Mouse (Mus musculus) stomach, postnatal 0 days (tissue): ENCODE measurements around the gene Enox1. TPM values are rescaled to one million over a fixed set of nuclear protein-coding genes. Genes with fewer than 3 reads are reported as not detected.

Source experiments
- ATAC-seq: fragments of 200-750 bp; cut with Nextera tagmentation; 2 replicates; pipeline ENCODE4 v1.8.0; 2017; ENCODE audit not compliant: low FRiP score, low TSS enrichment
- DNase-seq: peaks from one replicate; pipeline ENCODE4 v3.0.0-alpha.2; 2016; ENCODE audit warnings: low spot score
- H3K27ac ChIP-seq: fragments of 300-500 bp; sonication (generic); replicated peaks from 2 replicates; pipeline ENCODE4 v1.5.1; 2014; ENCODE audit warnings: mild to moderate bottlenecking, control low read depth
- H3K27me3 ChIP-seq: fragments of 300-500 bp; sonication (generic); 2 replicates; pipeline ENCODE4 v1.6.1; 2014; ENCODE audit warnings: low read length; ENCODE audit not compliant: control insufficient read depth, insufficient read depth
- H3K36me3 ChIP-seq: fragments of 300-500 bp; sonication (generic); 2 replicates; pipeline ENCODE4 v1.6.1; 2014; ENCODE audit warnings: low read length, mixed read lengths; ENCODE audit not compliant: control insufficient read depth, insufficient read depth
- H3K4me1 ChIP-seq: fragments of 300-500 bp; sonication (generic); replicated peaks from 2 replicates; pipeline ENCODE4 v1.6.1; 2014; ENCODE audit warnings: antibody characterized with exemption; ENCODE audit not compliant: control insufficient read depth, insufficient read depth
- H3K4me2 ChIP-seq: fragments of 300-500 bp; sonication (generic); replicated peaks from 2 replicates; pipeline ENCODE4 v1.6.1; 2014; ENCODE audit warnings: low read depth, mild to moderate bottlenecking, control low read depth, moderate library complexity
- H3K4me3 ChIP-seq: fragments of 300-500 bp; sonication (generic); 2 replicates; pipeline ENCODE4 v1.5.1; 2014; ENCODE audit warnings: low read depth, low read length, control low read depth
- H3K9ac ChIP-seq: fragments of 300-500 bp; sonication (generic); 2 replicates; pipeline ENCODE4 v1.6.1; 2014; ENCODE audit warnings: mild to moderate bottlenecking, low read length, control low read depth, mixed read lengths
- H3K9me3 ChIP-seq: fragments of 300-500 bp; sonication (generic); 2 replicates; pipeline ENCODE4 v1.6.1; 2016; ENCODE audit warnings: low read length; ENCODE audit not compliant: control insufficient read depth
- CTCF ChIP-seq: IDR thresholded peaks from 2 replicates; pipeline ENCODE4 v1.5.1; 2016; ENCODE audit warnings: antibody characterized with exemption, low read depth, mild to moderate bottlenecking, moderate library complexity
- EP300 ChIP-seq: optimal IDR thresholded peaks from 2 replicates; pipeline ENCODE3; 2016; ENCODE audit warnings: antibody characterized with exemption
- WGBS: fragments of 180-500 bp; shearing (Covaris S2); extraction: QIAGEN DNeasy Blood & Tissue Kit; methylation state at CpG from one replicate; pipeline ENCODE4 v1.1.7; 2014; 5-methylcytosine and 5-hydroxymethylcytosine counted together
- polyA plus RNA-seq: library from polyadenylated mRNA; unstranded; fragments of >200 nt; fragmentation: Nextera tagmentation; extraction: Ambion mirVana; gene quantifications from 2 replicates; pipeline ENCODE4 v1.2.1, GENCODE M21; 2015

The Enox1 gene
- polyA plus RNA-seq, 1 experiment from 2014 or later: 2.5 TPM

GRCm38 (mm10) chr14:77327693-77328092 is 171.1 kb downstream of the Enox1 start:
- no peak overlapping the region for H3K27ac ChIP-seq
- ATAC-seq (no peak), DNase-seq (no peak)
- no peak overlapping the region for H3K4me2 ChIP-seq
- H3K4me3 ChIP-seq: no peak overlapping the region
- WGBS: 51% methylated on average over 3 of the region's 3 CpGs
- TF ChIP-seq EP300 (no peak), CTCF (no peak)
- no peaks in the 10 kb centered on the region for H3K36me3 ChIP-seq
- H3K4me1 ChIP-seq: no peaks in the 10 kb centered on the region
- no peak overlapping the region for H3K9ac ChIP-seq
- H3K9me3 ChIP-seq: no peaks in the 10 kb centered on the region
- no peaks in the 10 kb centered on the region for H3K27me3 ChIP-seq

GRCm38 (mm10) chr14:77329791-77330190 is 173.2 kb downstream of the Enox1 start:
- no peaks in the 10 kb centered on the region for H3K27me3 ChIP-seq
- no peak overlapping the region for H3K4me3 ChIP-seq
- H3K4me1 ChIP-seq: no peaks in the 10 kb centered on the region
- H3K36me3 ChIP-seq: no peaks in the 10 kb centered on the region
- TF ChIP-seq CTCF (no peak), EP300 (no peak)
- DNase-seq (no peak), ATAC-seq (no peak)
- no peaks in the 10 kb centered on the region for H3K9me3 ChIP-seq
- no peak overlapping the region for H3K4me2 ChIP-seq
- H3K9ac ChIP-seq: no peak overlapping the region
- H3K27ac ChIP-seq: no peak overlapping the region

- TF ChIP-seq EP300 (no peak), CTCF (no peak)
- no peak overlapping the region for H3K27ac ChIP-seq
- H3K36me3 ChIP-seq: no peaks in the 10 kb centered on the region
- no peaks in the 10 kb centered on the region for H3K9me3 ChIP-seq
- no peak overlapping the region; the same call in 1 of the 2 replicates for H3K4me2 ChIP-seq
- no peaks in the 10 kb centered on the region for H3K4me1 ChIP-seq
- DNase-seq (no peak), ATAC-seq (0 out of 2 replicates have a peak, but pooled peaks have one; percentile 53)
- no peaks in the 10 kb centered on the region for H3K27me3 ChIP-seq
- 58% methylated on average over 11 of the region's 11 CpGs for WGBS
- H3K4me3 ChIP-seq: no peak overlapping the region
- no peak overlapping the region for H3K9ac ChIP-seq
These were observed 187.2 kb downstream of the Enox1 start for GRCm38 (mm10) chr14:77343662-77344340.

DNA sequence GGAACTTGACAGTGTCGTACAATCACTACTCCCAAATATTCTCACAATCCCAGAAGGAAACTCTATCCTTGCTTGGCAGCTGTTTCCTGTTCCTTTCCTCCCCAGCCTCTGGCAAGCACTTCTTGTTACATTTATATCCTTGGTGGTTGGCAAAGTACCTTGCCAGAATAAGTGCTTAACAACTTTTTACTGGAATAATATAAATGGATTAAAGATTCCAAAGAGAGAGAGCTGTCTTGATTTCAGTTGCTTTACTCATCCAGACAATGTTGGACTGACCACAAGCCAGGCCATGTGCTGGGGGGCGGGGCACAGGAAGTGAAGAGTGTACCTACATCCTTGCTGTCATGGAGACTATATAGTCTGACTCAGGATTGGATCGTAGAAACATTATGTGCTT is 189.7 kb downstream of the Enox1 start:
- no peak for TF ChIP-seq EP300
- TF ChIP-seq CTCF: no peak
- DNase-seq: no peak
- 84% methylated on average over 3 of the region's 3 CpGs for WGBS

DNA sequence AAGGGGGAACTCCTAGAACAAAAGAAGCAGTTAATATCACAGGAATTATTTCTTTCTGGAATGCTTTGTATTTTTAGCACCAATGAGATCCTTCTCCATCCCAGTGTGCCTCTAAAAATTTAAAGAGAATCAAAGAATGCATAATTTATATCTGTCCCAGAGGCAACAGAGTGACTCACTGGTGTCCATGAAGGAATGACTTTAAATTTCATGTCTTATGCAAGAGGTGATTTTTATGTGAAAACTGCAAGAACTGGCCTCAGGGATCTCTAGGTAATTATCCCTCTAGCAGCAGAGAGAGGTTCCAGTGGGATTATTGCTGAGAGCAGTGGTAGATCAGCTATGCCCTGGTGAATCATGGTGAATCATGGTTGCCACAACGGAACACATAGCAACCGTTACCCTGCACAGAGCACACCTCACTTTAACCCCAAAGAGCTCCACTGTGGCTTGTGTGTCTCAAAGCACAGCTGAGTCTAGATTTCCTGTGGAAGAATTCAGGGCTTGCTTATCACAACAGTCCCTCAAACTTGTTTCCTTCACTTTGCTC is 195.3 kb downstream of the Enox1 start:
- Histone ChIP-seq H3K9me3 (no peaks in the 10 kb centered on the region), H3K27me3 (no peaks in the 10 kb centered on the region), H3K4me1 (no peaks in the 10 kb centered on the region), H3K4me3 (no peak overlapping the region), H3K36me3 (no peaks in the 10 kb centered on the region), H3K9ac (no peak overlapping the region), H3K4me2 (no peak overlapping the region), H3K27ac (no peak overlapping the region)
- DNase-seq (no peak), ATAC-seq (no peak)
- 79% methylated on average over 2 of the region's 2 CpGs for WGBS
- TF ChIP-seq EP300: no peak
- no peak for TF ChIP-seq CTCF

More for the DNA sequence above, 189.7 kb downstream of the Enox1 start:
- Histone ChIP-seq H3K9me3 (no peaks in the 10 kb centered on the region), H3K9ac (no peak overlapping the region), H3K4me3 (no peak overlapping the region), H3K27me3 (no peaks in the 10 kb centered on the region), H3K4me1 (no peaks in the 10 kb centered on the region), H3K4me2 (no peak overlapping the region), H3K27ac (no peak overlapping the region), H3K36me3 (no peaks in the 10 kb centered on the region)
- no peak for ATAC-seq

DNA sequence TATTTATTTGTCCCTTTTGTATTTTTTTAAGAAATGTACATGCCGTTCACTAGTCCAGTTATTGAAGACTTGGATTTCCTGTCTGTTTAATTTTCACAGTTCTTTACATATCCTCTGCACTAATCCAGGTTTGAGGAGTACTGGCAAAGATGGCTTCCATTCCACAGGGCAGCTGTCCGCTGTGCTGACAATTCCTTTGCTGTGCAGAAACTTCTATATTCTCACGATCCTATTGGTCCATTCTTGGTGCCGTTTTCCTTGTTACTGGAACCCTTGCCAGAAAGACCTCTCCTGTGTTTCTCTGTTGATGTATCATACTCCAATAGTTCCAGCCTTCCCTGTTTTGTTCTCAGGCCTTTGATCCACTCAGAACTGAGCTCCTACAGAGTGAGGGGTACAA is 206.1 kb downstream of the Enox1 start:
- no peak overlapping the region for H3K4me3 ChIP-seq
- H3K9ac ChIP-seq: no peak overlapping the region
- TF ChIP-seq EP300: no peak
- TF ChIP-seq CTCF: no peak
- DNase-seq: no peak
- H3K27me3 ChIP-seq: no peaks in the 10 kb centered on the region
- no peaks in the 10 kb centered on the region for H3K4me1 ChIP-seq
- no peaks in the 10 kb centered on the region for H3K36me3 ChIP-seq
- 62% methylated on average over 4 of the region's 4 CpGs for WGBS
- no peaks in the 10 kb centered on the region for H3K9me3 ChIP-seq
- ATAC-seq: no peak
- H3K27ac ChIP-seq: no peak overlapping the region
- no peak overlapping the region for H3K4me2 ChIP-seq
